Mouse (Mus musculus) C2C12 (cell line): Measurements from ENCODE around the gene Patl1. TPM values are rescaled to one million over a fixed set of nuclear protein-coding genes. Genes with fewer than 3 reads are reported as not detected.

Experiments used
- H3K27me3 ChIP-seq: one replicate; pipeline ENCODE4 v1.6.1; 2011; ENCODE audit not compliant: control insufficient read depth, insufficient read depth, insufficient read length
- H3K36me3 ChIP-seq: one replicate; pipeline ENCODE4 v1.6.1; 2011; ENCODE audit not compliant: control insufficient read depth, insufficient read depth
- H3K4me3 ChIP-seq: one replicate; pipeline ENCODE4 v1.5.1; 2011; ENCODE audit warnings: mild to moderate bottlenecking, control low read depth; ENCODE audit not compliant: poor library complexity, insufficient read depth, severe bottlenecking
- H3K79me2 ChIP-seq: one replicate; pipeline ENCODE4 v1.6.1; 2011; ENCODE audit not compliant: control insufficient read depth, insufficient read depth
- H3K79me3 ChIP-seq: one replicate; pipeline ENCODE4 v1.6.1; 2011; ENCODE audit warnings: low read depth, control low read depth
- H3ac ChIP-seq: one replicate; pipeline ENCODE3; 2011; ENCODE audit warnings: low read depth; ENCODE audit not compliant: control insufficient read depth, insufficient read length
- CEBPB ChIP-seq: IDR thresholded peaks from one replicate; pipeline ENCODE4 v1.6.1; 2011; ENCODE audit warnings: low read depth, mild to moderate bottlenecking, control low read depth, moderate library complexity
- CTCF ChIP-seq: IDR thresholded peaks from one replicate; pipeline ENCODE4 v1.5.1; 2011; ENCODE audit not compliant: control insufficient read depth, insufficient read depth, insufficient read length
- FOSL1 ChIP-seq: IDR thresholded peaks from one replicate; pipeline ENCODE4 v1.8.0; 2011; ENCODE audit warnings: mild to moderate bottlenecking, low read length; ENCODE audit not compliant: poor library complexity, insufficient read depth, severe bottlenecking
- MAX ChIP-seq: IDR thresholded peaks from one replicate; pipeline ENCODE4 v1.6.1; 2011; ENCODE audit warnings: mild to moderate bottlenecking, control low read depth
- MYOD1 ChIP-seq: IDR thresholded peaks from one replicate; pipeline ENCODE4 v1.6.1; 2011; ENCODE audit warnings: low read depth; ENCODE audit not compliant: control insufficient read depth, insufficient read length
- MYOG ChIP-seq: IDR thresholded peaks from one replicate; pipeline ENCODE4 v1.6.1; 2011; ENCODE audit not compliant: control insufficient read depth, insufficient read length; ENCODE audit errors: extremely low read depth
- USF1 ChIP-seq: IDR thresholded peaks from one replicate; pipeline ENCODE4 v1.6.1; 2011; ENCODE audit warnings: low read depth, mild to moderate bottlenecking, control low read depth, moderate library complexity
- polyA plus RNA-seq: library from polyadenylated mRNA; unstranded; fragments of >200 nt; fragmentation: generic; extraction: Trizol; gene quantifications from one replicate; pipeline ENCODE4 v1.2.1, GENCODE M21; 2012; ENCODE audit warnings: missing spikeins

The Patl1 gene
- polyA plus RNA-seq, 1 experiment: 13.3 TPM

GRCm38 (mm10) chr19:11969155-11970050 lies 57.2 kb downstream of the Patl1 start:
- Histone ChIP-seq H3K79me2 (peaks cover 49% of the 10 kb centered on the region), H3ac (no peak overlapping the region), H3K79me3 (peaks cover 31% of the 10 kb centered on the region), H3K27me3 (no peaks in the 10 kb centered on the region), H3K36me3 (peaks cover 53% of the 10 kb centered on the region), H3K4me3 (no peak overlapping the region)
- TF ChIP-seq MYOD1: no peak
- no peak for TF ChIP-seq CEBPB
- TF ChIP-seq USF1: no peak
- TF ChIP-seq FOSL1: no peak
- TF ChIP-seq MAX: no peak
- TF ChIP-seq MYOG: no peak
- no peak for TF ChIP-seq CTCF

DNA sequence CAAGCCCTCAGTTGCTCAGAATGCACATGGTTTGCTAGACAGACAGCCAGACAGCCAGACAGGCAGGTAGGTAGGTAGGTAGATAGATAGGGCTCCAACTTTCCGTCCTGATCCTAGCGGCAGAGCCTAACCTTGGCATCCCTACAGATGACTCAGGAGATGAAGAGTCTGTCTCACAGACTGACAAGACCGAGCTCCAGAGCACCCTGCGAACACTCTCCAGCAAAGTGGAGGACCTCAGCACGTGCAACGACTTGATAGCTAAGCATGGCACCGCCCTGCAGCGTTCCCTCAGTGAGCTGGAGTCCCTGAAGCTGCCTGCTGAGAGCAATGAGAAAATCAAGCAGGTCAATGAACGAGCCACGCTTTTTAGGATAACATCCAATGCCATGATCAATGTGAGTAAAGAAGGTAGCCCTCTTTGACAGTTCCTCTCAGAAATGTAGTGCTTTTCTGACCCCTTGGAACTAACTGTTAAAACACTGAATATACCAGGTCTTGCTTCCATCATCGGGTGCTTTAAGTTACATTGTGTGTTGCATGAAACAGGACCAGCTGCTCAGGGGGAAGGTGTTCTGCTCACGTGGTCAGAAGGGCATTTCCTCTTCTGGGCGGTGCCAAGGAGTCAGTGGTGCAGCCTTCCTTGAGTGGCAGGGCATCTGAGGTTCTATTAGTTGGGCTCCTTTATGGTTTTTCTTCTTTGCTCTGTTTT lies 61.5 kb downstream of the Patl1 start:
- H3K79me2 ChIP-seq: peaks cover 21% of the 10 kb centered on the region
- H3K36me3 ChIP-seq: peaks cover 76% of the 10 kb centered on the region
- peaks cover 11% of the 10 kb centered on the region for H3K79me3 ChIP-seq
- no peaks in the 10 kb centered on the region for H3K27me3 ChIP-seq
- H3K4me3 ChIP-seq: no peak overlapping the region
- TF ChIP-seq MYOD1: no peak
- TF ChIP-seq CEBPB: no peak
- no peak for TF ChIP-seq USF1
- TF ChIP-seq CTCF: no peak
- no peak for TF ChIP-seq MAX
- TF ChIP-seq MYOG: no peak
- TF ChIP-seq FOSL1: no peak
- H3ac ChIP-seq: no peak overlapping the region

DNA sequence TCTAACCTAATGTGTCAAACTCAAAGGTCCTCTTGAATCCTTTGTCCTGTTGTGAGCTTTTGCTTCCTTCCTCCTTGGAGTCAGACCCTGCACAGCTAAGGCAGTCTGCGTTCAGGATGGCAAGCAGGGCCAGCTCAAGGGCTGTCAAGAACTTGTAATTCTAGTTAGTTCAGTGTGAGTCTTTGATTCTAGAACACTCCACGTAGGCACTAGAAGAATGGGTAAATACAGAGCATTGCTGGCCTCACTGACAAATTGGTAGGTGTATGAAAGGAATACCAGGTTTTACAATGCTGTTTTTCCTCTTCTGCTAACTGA lies 62.0 kb downstream of the Patl1 start:
- Histone ChIP-seq H3K79me3 (peaks cover 10% of the 10 kb centered on the region), H3ac (no peak overlapping the region), H3K36me3 (peaks cover 79% of the 10 kb centered on the region), H3K4me3 (no peak overlapping the region), H3K79me2 (peaks cover 16% of the 10 kb centered on the region), H3K27me3 (no peaks in the 10 kb centered on the region)
- no peak for TF ChIP-seq FOSL1
- no peak for TF ChIP-seq USF1
- no peak for TF ChIP-seq CEBPB
- no peak for TF ChIP-seq CTCF
- no peak for TF ChIP-seq MYOD1
- no peak for TF ChIP-seq MAX
- TF ChIP-seq MYOG: no peak

DNA sequence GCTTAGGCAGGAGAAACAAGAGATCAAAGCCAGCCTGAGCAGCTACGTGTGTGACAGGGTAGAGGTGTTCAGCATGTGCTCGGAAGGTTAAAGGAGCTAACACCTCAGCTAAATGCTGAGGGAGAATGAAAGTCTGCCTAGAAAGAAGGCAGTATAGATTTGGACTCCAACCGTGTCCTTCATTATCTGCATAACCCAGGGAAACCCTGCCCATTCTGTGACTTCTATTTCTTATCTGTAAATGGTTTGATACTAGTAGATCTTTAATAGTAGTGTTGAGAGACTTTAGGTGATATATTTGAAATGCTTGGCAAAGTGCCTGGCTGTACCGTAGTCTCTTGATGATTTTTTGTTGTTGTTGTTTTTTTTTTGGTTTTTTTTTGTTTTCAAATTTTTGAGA lies 63.5 kb downstream of the Patl1 start:
- H3K36me3 ChIP-seq: peaks cover 89% of the 10 kb centered on the region
- TF ChIP-seq MYOG: no peak
- TF ChIP-seq MAX: no peak
- no peak for TF ChIP-seq USF1
- TF ChIP-seq MYOD1: no peak
- no peak for TF ChIP-seq FOSL1
- no peak for TF ChIP-seq CTCF
- TF ChIP-seq CEBPB: no peak
- H3K79me2 ChIP-seq: peaks cover under 1% of the 10 kb centered on the region
- no peak overlapping the region for H3ac ChIP-seq
- H3K79me3 ChIP-seq: no peaks in the 10 kb centered on the region
- H3K27me3 ChIP-seq: no peaks in the 10 kb centered on the region
- H3K4me3 ChIP-seq: no peak overlapping the region

GRCm38 (mm10) chr19:11977363-11977762 lies 65.2 kb downstream of the Patl1 start:
- Histone ChIP-seq H3ac (no peak overlapping the region), H3K79me3 (no peaks in the 10 kb centered on the region), H3K79me2 (no peaks in the 10 kb centered on the region), H3K27me3 (no peaks in the 10 kb centered on the region), H3K36me3 (peaks cover 83% of the 10 kb centered on the region), H3K4me3 (no peak overlapping the region)
- no peak for TF ChIP-seq FOSL1
- TF ChIP-seq USF1: no peak
- TF ChIP-seq CTCF: no peak
- no peak for TF ChIP-seq MYOD1
